Mouse (Mus musculus) thymus, adult 2 months (tissue): Measurements from ENCODE around the gene Nkx3-2. TPM values are rescaled to one million over a fixed set of nuclear protein-coding genes. Genes with fewer than 3 reads are reported as not detected.

Experiments used
- DNase-seq: peaks from one replicate; pipeline ENCODE4 v3.0.0; 2021
- H3K27ac ChIP-seq: fragments of 200-500 bp; 2 replicates; pipeline ENCODE4 v1.5.1; 2012; ENCODE audit warnings: low read length, control low read depth; ENCODE audit not compliant: control insufficient read depth, insufficient read depth
- H3K27me3 ChIP-seq: fragments of 200-500 bp; 2 replicates; pipeline ENCODE4 v1.6.1; 2012; ENCODE audit warnings: mild to moderate bottlenecking, low read length, moderate library complexity, mixed read lengths; ENCODE audit not compliant: control insufficient read depth, insufficient read depth
- H3K36me3 ChIP-seq: fragments of 200-500 bp; 2 replicates; pipeline ENCODE4 v1.6.1; 2012; ENCODE audit warnings: mild to moderate bottlenecking, low read length, moderate library complexity; ENCODE audit not compliant: control insufficient read depth, insufficient read depth
- H3K4me1 ChIP-seq: fragments of 200-500 bp; replicated peaks from 2 replicates; pipeline ENCODE4 v1.6.1; 2012; ENCODE audit warnings: low read length; ENCODE audit not compliant: control insufficient read depth, insufficient read depth
- H3K4me3 ChIP-seq: fragments of 200-500 bp; 2 replicates; pipeline ENCODE4 v1.5.1; 2012; ENCODE audit warnings: mild to moderate bottlenecking, low read length, control low read depth, moderate library complexity; ENCODE audit not compliant: control insufficient read depth, insufficient read depth
- CTCF ChIP-seq: fragments of 200-500 bp; IDR thresholded peaks from 2 replicates; pipeline ENCODE4 v1.5.1; 2012; ENCODE audit warnings: mild to moderate bottlenecking, control low read depth, low read length, moderate library complexity, borderline replicate concordance; ENCODE audit not compliant: control insufficient read depth, poor library complexity, insufficient read depth; ENCODE audit errors: extremely low read depth
- POLR2A ChIP-seq: fragments of 200-500 bp; IDR thresholded peaks from 2 replicates; pipeline ENCODE4 v1.6.1; 2012; ENCODE audit warnings: mild to moderate bottlenecking, low read length, control low read depth, moderate library complexity; ENCODE audit not compliant: control insufficient read depth, poor library complexity, insufficient read depth; ENCODE audit errors: extremely low read depth
- WGBS: fragments of 180-500 bp; shearing (Covaris S2); methylation state at CpG from one replicate; pipeline ENCODE4 v1.1.7; 2018; 5-methylcytosine and 5-hydroxymethylcytosine counted together
- polyA plus RNA-seq: library from polyadenylated mRNA; depleted of rRNA; stranded (reverse); fragments of >200 nt; gene quantifications from 2 replicates; pipeline ENCODE4 v1.2.3, GENCODE M21; 2012

Nkx3-2 gene
- polyA plus RNA-seq, 1 experiment, result not detected

DNA sequence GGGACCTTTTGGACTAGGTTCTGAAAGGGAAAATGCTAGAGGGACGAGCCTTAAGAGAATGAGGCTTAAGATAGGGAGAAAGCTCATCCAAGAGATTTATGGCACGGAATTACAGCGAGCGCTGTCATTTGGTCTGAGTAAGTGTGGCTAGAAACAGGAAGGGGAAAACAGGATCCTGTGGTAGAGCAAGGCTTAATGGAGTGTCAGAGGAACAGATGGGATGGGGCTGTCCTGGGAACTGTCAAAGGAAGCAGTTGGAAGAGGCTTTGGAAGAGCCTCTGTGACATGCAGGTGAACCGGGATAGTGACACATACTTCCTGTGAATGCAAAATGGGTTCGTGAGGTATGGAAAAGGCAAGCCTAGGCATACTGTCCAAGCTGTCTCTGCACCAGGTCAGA, 11.4 kb upstream of the Nkx3-2 start:
- 31% methylated on average over 6 of the region's 6 CpGs for WGBS
- Histone ChIP-seq H3K27ac (no peak overlapping the region), H3K27me3 (no peaks in the 10 kb centered on the region), H3K4me1 (no peaks in the 10 kb centered on the region), H3K36me3 (no peaks in the 10 kb centered on the region), H3K4me3 (no peak overlapping the region)
- no peak for DNase-seq
- TF ChIP-seq CTCF (no peak), POLR2A (no peak)

DNA sequence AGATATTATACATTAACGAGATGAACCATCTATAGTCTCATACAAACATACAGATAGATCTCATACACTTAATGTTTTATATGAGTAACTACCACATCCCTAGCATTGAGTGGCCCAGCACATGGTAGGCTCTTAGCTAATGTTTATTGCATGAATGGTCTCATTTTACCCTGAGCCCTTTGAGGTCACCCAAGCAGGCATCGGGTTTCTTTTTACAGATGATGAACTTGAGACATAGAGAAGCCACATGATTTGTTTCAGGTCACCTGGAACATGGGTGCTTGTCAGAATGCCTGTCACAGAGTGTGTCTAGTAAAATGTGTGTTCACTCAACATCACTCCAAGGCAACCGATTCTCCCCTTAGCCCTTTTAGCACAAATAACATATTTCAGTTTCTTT, 11.0 kb upstream of the Nkx3-2 start:
- H3K27ac ChIP-seq, result no peak overlapping the region
- no peak for DNase-seq
- H3K27me3 ChIP-seq, result no peaks in the 10 kb centered on the region
- no peak overlapping the region for H3K4me3 ChIP-seq
- H3K36me3 ChIP-seq, result no peaks in the 10 kb centered on the region
- no peaks in the 10 kb centered on the region for H3K4me1 ChIP-seq
- no peak for TF ChIP-seq POLR2A
- TF ChIP-seq CTCF, result no peak
- 78% methylated on average over 3 of the region's 3 CpGs for WGBS

DNA sequence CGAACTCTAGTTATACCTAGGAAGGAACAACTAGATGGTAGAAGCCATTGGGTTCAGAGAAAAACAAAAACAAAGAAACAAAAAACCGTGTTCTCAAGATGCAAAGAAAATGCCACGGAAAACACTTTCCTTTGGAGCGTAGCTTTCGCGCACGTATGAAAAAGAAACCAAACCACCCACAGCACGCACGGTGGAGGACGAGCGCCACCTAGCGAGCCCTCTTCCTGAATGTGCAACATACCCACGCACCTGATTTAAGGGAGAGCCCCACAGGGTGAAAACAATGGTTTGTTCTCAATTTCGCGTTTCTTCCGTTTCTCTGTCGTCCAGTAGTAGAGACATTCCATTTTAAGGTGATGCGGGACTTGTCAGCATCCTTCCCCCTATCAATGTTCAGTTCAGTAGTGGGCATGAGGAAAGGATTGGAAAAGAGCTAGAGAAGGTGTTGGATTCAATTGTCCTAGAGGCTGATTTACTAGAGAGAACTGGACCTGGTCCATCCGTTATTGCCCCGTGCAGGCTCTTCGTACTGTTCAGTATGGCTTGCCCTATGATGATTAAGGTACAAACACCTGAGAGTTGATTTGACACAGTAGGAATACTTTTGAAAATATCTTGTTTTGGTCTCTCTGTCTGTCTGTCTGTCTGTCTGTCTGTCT, 4.2 kb upstream of the Nkx3-2 start:
- no peak for TF ChIP-seq POLR2A
- peak; percentile 94 for TF ChIP-seq CTCF
- WGBS, result 4% methylated on average over 21 of the region's 21 CpGs
- peak; percentile 84 for DNase-seq
- no peaks in the 10 kb centered on the region for H3K36me3 ChIP-seq
- no peak overlapping the region for H3K27ac ChIP-seq
- no peaks in the 10 kb centered on the region; the same call in 1 of the 2 replicates for H3K4me1 ChIP-seq
- H3K4me3 ChIP-seq, result no peak overlapping the region
- H3K27me3 ChIP-seq, result peaks cover 16% of the 10 kb centered on the region; the same call in 1 of the 2 replicates

DNA sequence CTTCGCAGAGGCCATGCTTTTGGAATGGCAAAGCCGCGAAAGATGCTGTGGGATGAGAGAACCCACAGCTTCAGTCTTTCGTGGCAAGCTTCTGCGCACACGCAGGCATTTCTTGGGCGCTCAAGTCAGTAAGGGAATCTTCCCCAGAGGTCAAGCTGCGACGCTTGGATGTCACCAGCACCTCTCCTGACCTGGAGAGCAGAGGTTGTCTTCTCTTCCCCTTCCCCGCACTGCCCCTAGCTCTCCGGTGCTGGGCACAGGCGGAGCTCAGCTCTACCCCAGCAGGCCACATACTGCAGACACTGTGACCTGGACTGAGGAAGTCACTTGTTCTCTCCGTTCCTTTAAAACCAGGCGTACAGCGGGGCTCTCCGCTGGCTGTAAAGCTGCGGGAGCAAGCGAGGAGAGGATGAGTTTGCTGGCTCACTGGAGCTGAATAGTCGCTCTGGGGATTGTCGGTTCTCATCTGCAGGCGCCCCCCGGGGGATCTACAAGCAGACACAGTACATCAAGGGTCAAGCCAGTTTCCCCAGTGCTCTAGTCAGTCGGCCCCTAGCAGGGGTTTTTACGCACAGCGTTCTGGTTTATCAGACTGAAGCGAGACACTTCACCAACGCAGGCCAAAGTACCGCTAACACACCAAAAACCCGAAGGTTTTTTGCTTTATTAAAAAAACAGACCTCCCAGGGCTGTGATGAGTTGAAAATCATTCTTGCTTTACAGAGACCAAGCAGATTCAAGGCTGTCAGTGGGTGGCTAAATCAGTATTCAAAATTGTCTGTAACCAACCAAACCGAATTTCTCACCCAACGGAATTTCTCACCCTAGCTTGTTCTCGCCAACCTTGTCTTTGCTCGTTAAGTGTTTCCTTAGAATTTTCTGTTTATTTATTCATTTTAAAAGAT, 3.2 kb upstream of the Nkx3-2 start:
- TF ChIP-seq CTCF (no peak), POLR2A (no peak)
- H3K27me3 ChIP-seq, result peaks cover 18% of the 10 kb centered on the region; the same call in 1 of the 2 replicates
- 7% methylated on average over 33 of the region's 33 CpGs for WGBS
- no peak overlapping the region for H3K4me3 ChIP-seq
- H3K36me3 ChIP-seq, result no peaks in the 10 kb centered on the region
- H3K27ac ChIP-seq, result no peak overlapping the region
- no peak for DNase-seq
- no peaks in the 10 kb centered on the region; the same call in 1 of the 2 replicates for H3K4me1 ChIP-seq

- Histone ChIP-seq H3K4me1 (peaks cover 4% of the 10 kb centered on the region; the same call in 1 of the 2 replicates), H3K4me3 (no peak overlapping the region), H3K27me3 (peaks cover 24% of the 10 kb centered on the region), H3K36me3 (no peaks in the 10 kb centered on the region), H3K27ac (no peak overlapping the region)
- 12% methylated on average over 27 of the region's 27 CpGs for WGBS
- no peak for DNase-seq
- TF ChIP-seq CTCF, result no peak
- no peak for TF ChIP-seq POLR2A
Observed at GRCm38 (mm10) chr5:41766406-41767010, 2.2 kb upstream of the Nkx3-2 start.

DNA sequence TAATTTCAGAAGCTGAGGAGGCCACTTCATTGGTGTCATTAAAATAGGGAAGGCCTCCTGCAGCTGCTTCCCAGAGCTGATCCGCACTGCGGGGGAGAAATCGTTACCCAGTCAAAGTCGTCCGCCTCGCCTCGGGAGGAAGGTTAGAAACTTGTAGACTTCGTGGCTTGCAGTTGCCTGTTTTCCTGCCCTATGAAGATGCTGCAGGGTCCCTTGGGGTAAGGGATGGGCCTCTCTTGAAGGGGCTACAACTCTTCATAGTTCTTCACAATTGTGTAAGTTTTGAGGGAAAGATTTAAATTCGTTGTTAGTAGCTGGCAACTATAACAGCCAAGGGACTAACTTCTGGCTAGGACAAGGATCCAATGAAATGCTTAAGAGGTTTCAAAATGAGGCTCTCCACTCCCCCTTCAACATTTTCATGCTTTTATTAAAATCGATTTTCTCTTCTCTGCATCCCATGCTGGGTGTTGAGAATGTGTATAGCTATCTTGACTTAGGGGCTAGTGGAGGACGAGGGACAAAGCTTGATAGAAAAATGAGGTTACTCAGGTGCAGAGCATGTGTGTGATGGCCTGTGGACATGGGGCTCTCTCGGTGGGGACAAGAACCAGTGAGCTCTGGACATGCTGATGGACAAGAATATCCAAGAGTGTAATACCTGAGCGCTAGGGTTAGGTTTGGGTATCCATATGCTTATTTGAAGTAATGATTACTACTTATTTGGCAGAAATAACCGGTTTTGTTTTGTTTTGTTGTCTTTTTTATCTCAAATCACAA, 1.5 kb upstream of the Nkx3-2 start:
- TF ChIP-seq POLR2A, result no peak
- no peak for TF ChIP-seq CTCF
- peaks cover 30% of the 10 kb centered on the region for H3K27me3 ChIP-seq
- no peak overlapping the region for H3K27ac ChIP-seq
- H3K4me3 ChIP-seq, result no peak overlapping the region
- 7% methylated on average over 14 of the region's 14 CpGs for WGBS
- no peak for DNase-seq
- peaks cover 4% of the 10 kb centered on the region; the same call in 1 of the 2 replicates for H3K4me1 ChIP-seq
- no peaks in the 10 kb centered on the region for H3K36me3 ChIP-seq
